Mouse (Mus musculus) heart, postnatal 0 days (tissue): ENCODE results near the gene Flnb.

Experiments
- CTCF ChIP-seq: IDR thresholded peaks from 2 replicates; pipeline ENCODE4 v1.5.1; 2016; ENCODE audit warnings: antibody characterized with exemption, control low read depth, low read depth
- EP300 ChIP-seq: IDR thresholded peaks from 2 replicates; pipeline ENCODE4 v1.6.1; 2016; ENCODE audit warnings: antibody characterized with exemption, low read depth

DNA sequence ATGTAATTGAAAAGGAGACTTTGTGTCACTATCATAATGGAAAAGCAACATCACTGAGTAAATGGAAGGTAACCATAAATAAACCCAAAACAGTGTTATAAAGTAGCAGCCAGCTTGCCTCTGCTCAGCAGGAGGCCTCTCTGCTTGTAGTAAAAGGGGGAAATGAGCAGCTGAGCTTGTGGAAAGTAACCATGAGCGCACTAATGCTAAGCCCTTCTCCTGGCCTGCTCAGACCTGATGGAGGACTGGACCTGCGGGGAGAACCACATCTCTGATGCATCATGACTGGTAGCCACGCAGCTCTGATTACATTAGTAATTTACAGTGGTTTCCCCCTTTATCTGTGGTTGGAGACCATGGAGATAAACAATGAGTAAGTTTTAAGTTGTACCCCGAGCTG is 15.7 kb downstream of the Flnb start:
- no peak for TF ChIP-seq CTCF
- no peak for TF ChIP-seq EP300
